Mouse (Mus musculus) intestine, embryonic 15.5 days (tissue): ENCODE data around the gene Lce1e. TPM values are rescaled to one million over a fixed set of nuclear protein-coding genes. Genes with fewer than 3 reads are reported as not detected.
"Not testable (repeated sequence)": the region's sequence is repeated elsewhere in the genome, so short reads cannot be mapped to it uniquely, and the experiment has no call there.

Experiments
- ATAC-seq: fragments of 200-750 bp; cut with Nextera tagmentation; 2 replicates; pipeline ENCODE4 v1.8.0; 2017; ENCODE audit warnings: moderate TSS enrichment, moderate library complexity
- H3K27ac ChIP-seq: fragments of 300-500 bp; sonication (generic); 2 replicates; pipeline ENCODE4 v1.5.1; 2015; ENCODE audit warnings: mild to moderate bottlenecking, inconsistent platforms
- H3K27me3 ChIP-seq: fragments of 300-500 bp; sonication (generic); replicated peaks from 2 replicates; pipeline ENCODE4 v1.6.1; 2015; ENCODE audit warnings: inconsistent platforms
- H3K36me3 ChIP-seq: fragments of 300-500 bp; sonication (generic); 2 replicates; pipeline ENCODE4 v1.6.1; 2015; ENCODE audit warnings: inconsistent platforms
- H3K4me1 ChIP-seq: fragments of 300-500 bp; sonication (generic); replicated peaks from 2 replicates; pipeline ENCODE4 v1.6.1; 2015; ENCODE audit warnings: inconsistent platforms
- H3K4me2 ChIP-seq: fragments of 300-500 bp; sonication (generic); replicated peaks from 2 replicates; pipeline ENCODE4 v1.6.1; 2015; ENCODE audit warnings: mild to moderate bottlenecking, inconsistent platforms
- H3K4me3 ChIP-seq: fragments of 300-500 bp; sonication (generic); replicated peaks from 2 replicates; pipeline ENCODE4 v1.5.1; 2015; ENCODE audit warnings: inconsistent platforms
- H3K9ac ChIP-seq: fragments of 300-500 bp; sonication (generic); 2 replicates; pipeline ENCODE4 v1.6.1; 2015; ENCODE audit warnings: inconsistent platforms
- H3K9me3 ChIP-seq: fragments of 300-500 bp; sonication (generic); 2 replicates; pipeline ENCODE4 v1.6.1; 2016; ENCODE audit warnings: inconsistent platforms
- WGBS: fragments of 180-500 bp; shearing (Covaris S2); methylation state at CpG from one replicate; pipeline ENCODE4 v1.1.7; 2015; 5-methylcytosine and 5-hydroxymethylcytosine counted together
- polyA plus RNA-seq: library from polyadenylated mRNA; unstranded; fragments of >200 nt; fragmentation: Nextera tagmentation; extraction: Ambion mirVana; gene quantifications from 2 replicates; pipeline ENCODE4 v1.2.1, GENCODE M21; 2015

Lce1e gene
- polyA plus RNA-seq = not detected in 2 replicates

DNA sequence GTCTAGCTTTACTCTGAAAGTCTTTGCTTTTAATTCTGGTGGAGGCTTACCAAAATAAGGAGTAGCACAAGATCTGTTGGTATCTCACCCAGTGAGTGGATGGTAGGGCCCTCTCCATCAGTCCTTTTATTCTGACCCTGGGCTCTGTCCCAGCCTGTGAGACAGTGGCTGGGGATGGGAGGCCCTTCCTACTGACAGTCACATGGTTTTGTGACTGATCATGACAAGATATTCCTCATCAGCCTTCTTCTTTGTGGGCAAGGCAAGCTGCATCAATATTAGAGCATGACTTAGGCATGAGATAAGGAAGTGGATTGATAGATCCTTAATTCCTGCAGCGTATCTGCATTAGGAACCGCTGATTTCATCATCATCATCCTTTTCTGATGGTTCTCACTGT lies at the start of gene Lce1e:
TSS of gene Lce1e (minus strand) at position 101 of the 400 bp plus-strand sequence.
- Histone ChIP-seq H3K36me3 (no peaks in the 10 kb centered on the region), H3K27ac (no peak within 1 kb of the TSS), H3K4me1 (no peaks in the 10 kb centered on the region), H3K9me3 (no peaks in the 10 kb centered on the region), H3K27me3 (no peaks in the 10 kb centered on the region), H3K4me3 (no peak within 1 kb of the TSS), H3K9ac (no peak within 1 kb of the TSS), H3K4me2 (no peak within 1 kb of the TSS)
- 83% methylated on average over 2 of the region's 2 CpGs for WGBS
- ATAC-seq = no peak

DNA sequence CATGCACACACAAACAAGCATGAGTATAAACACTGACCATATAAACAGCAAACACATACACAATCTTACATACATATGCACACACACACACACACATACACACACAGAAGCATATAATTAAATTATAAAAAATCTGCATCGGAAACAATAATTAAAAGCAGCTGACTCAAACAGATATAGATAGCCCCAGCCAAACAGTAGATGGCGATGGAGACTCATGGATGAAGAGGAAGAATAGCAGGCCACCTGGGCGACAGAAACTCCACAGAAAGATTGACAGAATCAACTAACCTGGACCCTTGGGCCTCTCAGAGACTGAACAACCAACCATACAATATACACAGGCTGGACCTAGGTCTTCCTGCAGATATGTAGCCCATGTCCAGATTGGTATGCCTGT lies 44.3 kb upstream of the Lce1e start:
- no peaks in the 10 kb centered on the region for H3K27me3 ChIP-seq
- H3K4me2 ChIP-seq = no peak overlapping the region
- 38% methylated on average over 3 of the region's 3 CpGs for WGBS
- no peak for ATAC-seq
- H3K27ac ChIP-seq = no peak overlapping the region
- H3K9me3 ChIP-seq = no peaks in the 10 kb centered on the region
- H3K4me3 ChIP-seq = no peak overlapping the region
- H3K36me3 ChIP-seq = no peaks in the 10 kb centered on the region
- H3K4me1 ChIP-seq = no peaks in the 10 kb centered on the region
- no peak overlapping the region for H3K9ac ChIP-seq

DNA sequence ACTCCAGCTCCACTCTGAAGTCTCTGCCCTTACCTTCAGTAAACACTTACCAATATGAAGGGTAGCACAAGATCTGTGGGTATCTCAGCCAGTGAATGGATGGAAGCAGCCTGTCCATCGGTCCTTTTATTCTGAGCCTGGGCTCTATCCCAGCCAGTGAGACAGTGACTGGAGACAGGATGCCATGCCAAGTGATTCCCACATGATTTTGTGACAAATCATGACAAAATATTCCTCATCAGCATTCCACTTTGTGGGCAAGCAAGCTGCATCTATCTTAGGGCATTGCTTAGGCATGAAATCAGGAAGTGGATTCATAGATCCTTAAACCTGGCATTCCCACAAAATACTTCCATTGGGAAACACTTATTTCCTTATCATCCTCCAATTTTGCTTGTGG lies 43.4 kb upstream of the Lce1e start, which contains the start of gene Lce1g:
TSS of gene Lce1g (minus strand) at position 101 of the 400 bp plus-strand sequence.
- 93% methylated on average over 1 of the region's 1 CpGs for WGBS
- ATAC-seq = no peak
- no peaks in the 10 kb centered on the region for H3K9me3 ChIP-seq

DNA sequence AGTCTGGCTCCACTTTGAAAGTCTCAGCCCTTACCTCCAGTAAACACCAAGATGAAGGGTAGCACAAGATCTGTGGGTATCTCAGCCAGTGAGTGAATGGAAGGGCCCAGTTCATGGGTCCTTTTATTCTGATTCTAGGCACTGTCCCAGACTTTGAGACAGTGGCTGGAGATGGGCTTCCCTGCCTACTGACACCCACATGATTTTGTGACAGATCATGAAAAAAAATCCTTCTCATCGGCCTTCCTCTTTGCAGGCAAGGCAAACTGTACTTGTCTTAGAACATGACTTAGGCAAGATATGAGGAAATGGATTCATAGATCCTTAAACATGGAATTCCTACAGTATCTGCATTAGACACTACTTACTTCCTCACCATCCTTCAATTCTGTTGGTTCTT lies 30.1 kb upstream of the Lce1e start, which contains the start of gene Gm38119:
TSS of gene Gm38119 (minus strand) at position 101 of the 400 bp plus-strand sequence.
- H3K9ac ChIP-seq = no peak within 1 kb of the TSS
- H3K4me1 ChIP-seq = no peaks in the 10 kb centered on the region
- no peaks in the 10 kb centered on the region for H3K36me3 ChIP-seq
- no peak within 1 kb of the TSS for H3K4me3 ChIP-seq
- H3K27ac ChIP-seq = no peak within 1 kb of the TSS
- WGBS = 82% methylated on average over 1 of the region's 1 CpGs
- H3K9me3 ChIP-seq = no peaks in the 10 kb centered on the region
- no peak for ATAC-seq
- no peak within 1 kb of the TSS for H3K4me2 ChIP-seq
- H3K27me3 ChIP-seq = no peaks in the 10 kb centered on the region

More for the DNA sequence above, 43.4 kb upstream of the Lce1e start, which contains the start of gene Lce1g:
- H3K36me3 ChIP-seq = no peaks in the 10 kb centered on the region
- H3K27me3 ChIP-seq = no peaks in the 10 kb centered on the region
- H3K4me2 ChIP-seq = no peak within 1 kb of the TSS
- no peak within 1 kb of the TSS for H3K9ac ChIP-seq
- H3K27ac ChIP-seq = no peak within 1 kb of the TSS
- H3K4me1 ChIP-seq = no peaks in the 10 kb centered on the region
- H3K4me3 ChIP-seq = no peak within 1 kb of the TSS

DNA sequence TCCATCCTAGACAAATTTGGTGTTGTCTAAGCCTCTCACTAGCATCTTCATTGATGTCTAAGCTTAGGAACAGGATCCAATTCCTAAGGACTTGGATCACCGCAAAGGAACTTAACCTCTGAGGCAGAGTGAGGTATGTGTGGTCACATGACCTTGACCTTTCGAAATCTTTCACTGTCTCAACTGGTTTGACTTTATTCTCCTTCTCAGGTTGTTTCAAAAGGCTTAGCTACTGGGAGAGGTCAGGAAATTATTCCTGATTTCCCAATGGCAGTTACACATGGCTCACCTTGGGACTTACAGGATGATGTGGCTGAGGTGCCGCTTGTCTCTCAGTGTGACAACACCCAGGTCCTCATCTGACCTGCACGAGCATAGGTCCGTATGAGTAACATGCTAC lies 13.8 kb upstream of the Lce1e start:
- Histone ChIP-seq H3K9me3 (no peaks in the 10 kb centered on the region), H3K27me3 (no peaks in the 10 kb centered on the region), H3K4me2 (no peak overlapping the region), H3K4me1 (no peaks in the 10 kb centered on the region), H3K36me3 (no peaks in the 10 kb centered on the region), H3K4me3 (no peak overlapping the region), H3K27ac (no peak overlapping the region), H3K9ac (no peak overlapping the region)
- WGBS = 83% methylated on average over 5 of the region's 5 CpGs
- ATAC-seq = no peak

DNA sequence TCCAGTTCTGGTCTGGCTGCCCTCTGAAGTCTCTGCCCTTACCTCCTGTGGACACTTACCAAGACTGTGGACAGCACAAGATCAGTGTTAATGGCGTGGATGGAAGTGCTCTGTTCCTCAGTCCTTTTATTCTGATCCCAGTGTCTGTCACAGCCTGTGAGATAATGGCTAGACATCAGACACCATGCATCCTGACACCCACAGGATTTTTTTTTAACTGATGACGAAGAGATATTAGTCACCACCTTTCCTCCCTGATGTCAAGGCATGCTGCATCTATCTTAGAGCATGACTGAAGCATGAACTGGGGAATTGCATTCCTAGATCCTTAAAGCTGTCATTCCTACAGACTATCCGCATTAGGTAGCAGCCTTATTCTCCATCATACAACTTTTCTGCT lies 11.4 kb upstream of the Lce1e start, which contains the start of gene Lce1f:
TSS of gene Lce1f (minus strand) at position 101 of the 400 bp plus-strand sequence.
- no peaks in the 10 kb centered on the region for H3K4me1 ChIP-seq
- WGBS = 77% methylated on average over 3 of the region's 3 CpGs
- ATAC-seq = no peak

DNA sequence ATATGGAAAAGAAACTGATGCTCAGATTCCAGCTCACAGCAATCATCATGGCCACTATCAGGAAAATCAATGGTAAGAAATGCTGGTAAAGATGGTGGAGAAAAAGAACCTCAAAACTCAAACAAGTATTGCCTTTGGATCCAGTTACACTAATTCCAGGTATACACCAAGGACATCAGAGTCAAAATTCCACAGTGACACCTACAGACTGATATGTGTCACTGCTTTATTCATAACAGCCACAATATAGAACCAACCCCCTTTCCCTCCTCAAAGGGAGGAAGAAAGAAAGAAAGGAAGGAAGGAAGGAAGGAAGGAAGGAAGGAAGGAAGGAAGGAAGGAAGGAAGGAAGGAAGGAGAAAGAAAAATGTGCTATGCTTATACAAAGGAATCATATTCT lies 6.2 kb upstream of the Lce1e start:
- Histone ChIP-seq H3K36me3 (no peaks in the 10 kb centered on the region), H3K27me3 (no peaks in the 10 kb centered on the region), H3K27ac (no peak overlapping the region), H3K4me3 (no peak overlapping the region), H3K9ac (no peak overlapping the region), H3K4me1 (no peaks in the 10 kb centered on the region), H3K9me3 (no peaks in the 10 kb centered on the region), H3K4me2 (no peak overlapping the region)
- ATAC-seq = no peak

More for the DNA sequence above, 11.4 kb upstream of the Lce1e start, which contains the start of gene Lce1f:
- H3K4me3 ChIP-seq = no peak within 1 kb of the TSS
- no peaks in the 10 kb centered on the region for H3K36me3 ChIP-seq
- H3K9ac ChIP-seq = no peak within 1 kb of the TSS
- H3K9me3 ChIP-seq = no peaks in the 10 kb centered on the region
- H3K27ac ChIP-seq = no peak within 1 kb of the TSS
- H3K4me2 ChIP-seq = no peak within 1 kb of the TSS
- no peaks in the 10 kb centered on the region for H3K27me3 ChIP-seq

DNA sequence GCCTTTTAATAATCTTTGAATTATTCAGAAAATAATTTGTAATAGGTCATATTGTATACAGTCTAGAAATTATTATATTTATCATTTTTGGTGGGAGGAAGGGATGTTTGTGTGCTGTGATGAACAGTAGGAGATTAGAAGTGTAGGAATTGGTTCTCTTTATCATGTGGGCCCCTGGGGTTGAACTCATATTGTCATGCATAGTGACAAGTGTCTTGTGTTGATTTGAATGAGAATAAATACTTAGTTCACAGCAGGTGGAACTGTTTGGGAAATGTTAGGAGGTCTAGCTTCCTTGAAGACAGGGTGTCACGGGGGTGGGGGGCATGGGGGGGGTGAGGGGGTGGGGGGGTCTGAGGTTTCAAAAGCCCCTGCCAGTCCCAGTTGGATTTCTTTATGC lies 14.3 kb downstream of the Lce1e start:
- ATAC-seq = no peak
- H3K9me3 ChIP-seq = no peaks in the 10 kb centered on the region
- H3K9ac ChIP-seq = no peak overlapping the region
- WGBS = 20% methylated on average over 1 of the region's 1 CpGs
- H3K27ac ChIP-seq = no peak overlapping the region
- H3K27me3 ChIP-seq = no peaks in the 10 kb centered on the region
- H3K36me3 ChIP-seq = no peaks in the 10 kb centered on the region
- no peak overlapping the region for H3K4me3 ChIP-seq
- H3K4me1 ChIP-seq = no peaks in the 10 kb centered on the region
- no peak overlapping the region for H3K4me2 ChIP-seq

DNA sequence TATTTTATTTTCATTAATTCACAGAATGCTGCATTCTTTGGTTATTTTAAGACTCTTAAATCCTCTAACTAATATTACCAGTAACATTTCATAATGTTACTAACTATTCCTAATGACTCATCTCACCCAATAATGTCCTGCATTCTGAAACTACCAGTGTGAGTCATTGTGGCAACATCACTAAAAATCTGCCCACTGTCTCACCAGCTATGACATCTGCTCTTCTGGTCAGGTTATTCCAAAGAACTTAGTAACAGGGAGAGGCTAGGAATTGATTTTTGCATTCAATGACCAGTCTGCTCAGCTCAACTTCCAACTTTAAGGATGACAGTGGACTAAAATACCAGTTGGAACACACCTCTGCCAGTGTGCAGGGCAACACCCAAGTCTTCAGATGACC lies 17.2 kb downstream of the Lce1e start:
- no peak overlapping the region for H3K9ac ChIP-seq
- H3K4me2 ChIP-seq = no peak overlapping the region
- ATAC-seq = no peak
- H3K27ac ChIP-seq = no peak overlapping the region
- H3K4me1 ChIP-seq = no peaks in the 10 kb centered on the region
- H3K9me3 ChIP-seq = no peaks in the 10 kb centered on the region
- no peaks in the 10 kb centered on the region for H3K27me3 ChIP-seq
- H3K36me3 ChIP-seq = no peaks in the 10 kb centered on the region
- H3K4me3 ChIP-seq = no peak overlapping the region

DNA sequence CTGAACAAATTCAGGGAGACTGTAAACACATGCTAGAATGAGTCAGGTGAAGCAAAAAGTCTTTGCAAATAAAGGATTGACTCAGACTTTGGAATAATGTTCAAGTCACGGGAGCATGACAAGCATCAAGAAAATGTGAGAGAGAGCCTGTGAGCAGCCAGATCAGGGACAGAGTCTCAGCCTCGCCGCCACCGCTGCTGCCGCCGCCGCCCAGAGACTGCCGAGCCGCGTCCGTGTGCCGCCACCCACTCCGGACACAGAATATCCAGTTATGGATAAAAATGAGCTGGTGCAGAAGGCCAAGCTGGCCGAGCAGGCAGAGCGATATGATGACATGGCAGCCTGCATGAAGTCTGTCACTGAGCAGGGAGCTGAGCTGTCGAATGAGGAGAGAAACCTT lies 19.7 kb downstream of the Lce1e start:
- H3K4me2 ChIP-seq, H3K9me3 ChIP-seq, H3K27me3 ChIP-seq, H3K9ac ChIP-seq, ATAC-seq, H3K4me3 ChIP-seq, H3K27ac ChIP-seq, H3K36me3 ChIP-seq, H3K4me1 ChIP-seq: not testable (repeated sequence)
- 80% methylated on average over 16 of the region's 16 CpGs for WGBS

DNA sequence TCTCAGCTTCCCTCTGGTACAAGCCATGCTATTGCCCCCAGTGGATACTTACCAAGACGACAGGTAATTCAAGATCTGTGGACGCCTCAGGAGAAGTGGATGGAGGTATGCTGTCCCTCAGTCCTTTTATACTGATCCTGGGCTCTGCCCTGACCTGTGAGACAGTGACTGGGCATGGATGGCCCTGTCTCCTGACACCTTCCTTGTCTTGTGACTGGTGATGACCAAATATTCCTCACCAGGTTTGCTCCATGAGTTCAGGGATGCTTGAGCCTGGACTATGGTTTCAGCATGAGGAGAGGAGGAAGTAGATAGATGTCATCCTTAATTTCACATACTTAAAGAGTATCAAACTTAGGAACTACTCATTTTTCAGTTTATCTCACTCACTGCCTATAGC lies 21.8 kb downstream of the Lce1e start, which contains the start of gene Lce1d:
TSS of gene Lce1d (minus strand) at position 101 of the 400 bp plus-strand sequence.
- H3K9ac ChIP-seq = no peak within 1 kb of the TSS
- WGBS = 57% methylated on average over 2 of the region's 2 CpGs
- no peaks in the 10 kb centered on the region for H3K9me3 ChIP-seq
- no peaks in the 10 kb centered on the region for H3K36me3 ChIP-seq
- no peak within 1 kb of the TSS for H3K27ac ChIP-seq
- no peaks in the 10 kb centered on the region for H3K4me1 ChIP-seq
- H3K27me3 ChIP-seq = no peaks in the 10 kb centered on the region
- no peak within 1 kb of the TSS for H3K4me2 ChIP-seq
- no peak for ATAC-seq
- no peak within 1 kb of the TSS for H3K4me3 ChIP-seq

DNA sequence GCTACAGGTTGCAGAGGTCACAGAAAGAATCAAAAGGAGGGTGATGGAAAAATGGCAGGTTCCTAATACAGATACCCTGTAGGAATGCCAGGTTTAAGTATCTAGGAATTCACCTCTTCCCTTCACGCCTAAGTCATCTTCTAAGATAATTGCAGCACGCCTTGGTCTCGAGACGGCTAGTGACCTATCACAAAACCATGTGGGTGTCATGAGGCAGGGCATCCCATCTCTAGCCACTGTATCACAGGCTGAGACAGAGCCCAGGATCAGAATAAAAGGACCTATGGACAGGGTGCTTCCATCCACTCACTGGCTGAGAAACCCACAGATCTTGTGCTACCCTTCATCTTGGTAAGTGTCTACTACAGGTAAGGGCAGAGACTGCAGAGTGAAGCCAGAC lies 29.9 kb downstream of the Lce1e start, which contains the start of gene Lce1c:
TSS of gene Lce1c (plus strand) at position 301 of the 400 bp plus-strand sequence.
- Histone ChIP-seq H3K27ac (no peak within 1 kb of the TSS), H3K4me2 (no peak within 1 kb of the TSS), H3K4me3 (no peak within 1 kb of the TSS), H3K9ac (no peak within 1 kb of the TSS), H3K27me3 (no peaks in the 10 kb centered on the region), H3K9me3 (no peaks in the 10 kb centered on the region), H3K4me1 (no peaks in the 10 kb centered on the region), H3K36me3 (no peaks in the 10 kb centered on the region)
- 90% methylated on average over 4 of the region's 4 CpGs for WGBS
- ATAC-seq = no peak

DNA sequence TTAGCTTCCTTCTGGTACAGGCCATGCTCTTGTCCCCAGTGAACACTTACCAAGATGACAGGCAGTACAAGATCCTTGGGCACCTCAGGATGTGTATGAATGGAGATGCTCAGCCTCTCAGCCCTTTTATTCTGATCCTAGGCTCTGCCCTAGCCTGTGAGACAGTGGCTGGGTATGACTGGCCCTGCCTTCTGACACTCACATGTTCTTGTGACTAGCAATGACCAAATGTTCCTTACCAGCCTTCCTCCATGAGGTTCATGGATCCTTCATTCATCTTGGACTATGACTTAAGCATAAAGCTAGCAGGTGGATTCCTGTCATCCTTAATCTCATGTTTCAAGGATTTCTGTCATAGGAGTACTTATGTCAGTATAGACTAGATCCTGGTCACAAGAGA lies 38.7 kb downstream of the Lce1e start, which contains the start of gene Lce1a2:
TSS of gene Lce1a2 (minus strand) at position 101 of the 400 bp plus-strand sequence.
- Histone ChIP-seq H3K9ac (no peak within 1 kb of the TSS), H3K4me3 (no peak within 1 kb of the TSS), H3K4me1 (no peaks in the 10 kb centered on the region), H3K27me3 (no peaks in the 10 kb centered on the region), H3K36me3 (no peaks in the 10 kb centered on the region), H3K27ac (no peak within 1 kb of the TSS), H3K4me2 (no peak within 1 kb of the TSS), H3K9me3 (no peaks in the 10 kb centered on the region)
- no peak for ATAC-seq
